Mouse (Mus musculus) bone marrow, adult 2 months (tissue): Measurements from ENCODE around the gene Mageb3.

ENCODE experiments used
- CTCF ChIP-seq: fragments of 200-500 bp; IDR thresholded peaks from 2 replicates; pipeline ENCODE4 v1.5.1; 2011; ENCODE audit warnings: low read length, control low read depth; ENCODE audit not compliant: control insufficient read depth, insufficient read depth
- POLR2A ChIP-seq: fragments of 200-500 bp; IDR thresholded peaks from 2 replicates; pipeline ENCODE4 v1.6.1; 2011; ENCODE audit warnings: low read depth, mild to moderate bottlenecking, control low read depth, low read length, borderline replicate concordance; ENCODE audit not compliant: control insufficient read depth

DNA sequence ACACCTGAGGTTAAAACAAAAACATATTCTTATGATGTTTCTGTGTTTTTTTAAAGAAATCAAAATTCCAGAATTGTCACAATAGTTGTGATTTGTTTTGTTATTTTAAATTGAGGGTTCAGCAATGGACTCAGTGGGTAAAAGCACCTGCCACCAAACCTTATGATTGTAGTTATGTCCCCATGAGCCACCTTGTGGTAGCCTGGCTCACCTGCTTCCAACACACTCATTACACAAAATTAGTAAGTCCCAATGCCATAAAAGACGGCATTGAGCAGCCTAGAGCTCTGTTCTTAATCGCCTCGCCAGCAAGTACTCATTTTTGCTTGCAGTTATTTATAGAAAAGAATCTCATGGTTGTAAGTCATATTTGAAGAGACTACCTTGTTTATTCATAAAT lies 45.9 kb downstream of the Mageb3 start:
- no peak for TF ChIP-seq CTCF
- TF ChIP-seq POLR2A: no peak
